Mouse (Mus musculus) liver, adult 2 months (tissue): Measurements from ENCODE around the gene Ccdc117. TPM values are rescaled to one million over a fixed set of nuclear protein-coding genes. Genes with fewer than 3 reads are reported as not detected.
"Not testable (repeated sequence)": the region's sequence is repeated elsewhere in the genome, so short reads cannot be mapped to it uniquely, and the experiment has no call there.

Source experiments
- DNase-seq: peaks from one replicate; pipeline ENCODE4 v3.0.0-alpha.2; 2011; ENCODE audit warnings: low read depth, low spot score; ENCODE audit errors: extremely low read depth
- H3K27ac ChIP-seq: fragments of 200-500 bp; replicated peaks from 2 replicates; pipeline ENCODE4 v1.5.1; 2012; ENCODE audit warnings: low read depth, mild to moderate bottlenecking, control low read depth, inconsistent platforms, low read length; ENCODE audit not compliant: insufficient read depth
- H3K27me3 ChIP-seq: fragments of 200-500 bp; 2 replicates; pipeline ENCODE4 v1.6.1; 2012; ENCODE audit warnings: mild to moderate bottlenecking, moderate library complexity, low read length, inconsistent platforms; ENCODE audit not compliant: control insufficient read depth, insufficient read depth
- H3K36me3 ChIP-seq: fragments of 200-500 bp; 2 replicates; pipeline ENCODE4 v1.6.1; 2012; ENCODE audit warnings: low read length, inconsistent platforms; ENCODE audit not compliant: control insufficient read depth, insufficient read depth
- H3K4me1 ChIP-seq: fragments of 200-500 bp; 2 replicates; pipeline ENCODE4 v1.6.1; 2011; ENCODE audit warnings: low read length; ENCODE audit not compliant: control insufficient read depth, insufficient read depth
- H3K4me3 ChIP-seq: fragments of 200-500 bp; 2 replicates; pipeline ENCODE4 v1.5.1; 2011; ENCODE audit warnings: low read depth, mild to moderate bottlenecking, control low read depth, low read length, moderate library complexity; ENCODE audit not compliant: insufficient read depth
- H3K79me2 ChIP-seq: fragments of 200-500 bp; 2 replicates; pipeline ENCODE4 v1.6.1; 2012; ENCODE audit warnings: inconsistent platforms, mild to moderate bottlenecking, low read length, moderate library complexity; ENCODE audit not compliant: control insufficient read depth, insufficient read depth
- H3K9ac ChIP-seq: fragments of 200-500 bp; 2 replicates; pipeline ENCODE4 v1.6.1; 2012; ENCODE audit warnings: low read depth, mild to moderate bottlenecking, control low read depth, inconsistent platforms, low read length
- CTCF ChIP-seq: fragments of 200-500 bp; IDR thresholded peaks from 2 replicates; pipeline ENCODE4 v1.5.1; 2011; ENCODE audit warnings: low read depth, low read length, control low read depth
- POLR2A ChIP-seq: fragments of 200-500 bp; IDR thresholded peaks from 2 replicates; pipeline ENCODE4 v1.6.1; 2011; ENCODE audit warnings: low read length, control low read depth; ENCODE audit not compliant: insufficient read depth; ENCODE audit errors: extremely low read depth
- WGBS: fragments of 180-500 bp; shearing (Covaris S2); methylation state at CpG from one replicate; pipeline ENCODE4 v1.1.7; 2018; 5-methylcytosine and 5-hydroxymethylcytosine counted together
- polyA plus RNA-seq: library from polyadenylated mRNA; depleted of rRNA; stranded (reverse); fragments of >200 nt; gene quantifications from 2 replicates; pipeline ENCODE4 v1.2.3, GENCODE M21; 2012
- total RNA-seq: library from RNA; depleted of rRNA; stranded (reverse); fragments of >200 nt; gene quantifications from 2 replicates; pipeline ENCODE4 v1.2.3, GENCODE M21; 2014

Gene Ccdc117
- total and polyA plus RNA-seq, 2 experiments = 5.2 to 15.3 TPM

DNA sequence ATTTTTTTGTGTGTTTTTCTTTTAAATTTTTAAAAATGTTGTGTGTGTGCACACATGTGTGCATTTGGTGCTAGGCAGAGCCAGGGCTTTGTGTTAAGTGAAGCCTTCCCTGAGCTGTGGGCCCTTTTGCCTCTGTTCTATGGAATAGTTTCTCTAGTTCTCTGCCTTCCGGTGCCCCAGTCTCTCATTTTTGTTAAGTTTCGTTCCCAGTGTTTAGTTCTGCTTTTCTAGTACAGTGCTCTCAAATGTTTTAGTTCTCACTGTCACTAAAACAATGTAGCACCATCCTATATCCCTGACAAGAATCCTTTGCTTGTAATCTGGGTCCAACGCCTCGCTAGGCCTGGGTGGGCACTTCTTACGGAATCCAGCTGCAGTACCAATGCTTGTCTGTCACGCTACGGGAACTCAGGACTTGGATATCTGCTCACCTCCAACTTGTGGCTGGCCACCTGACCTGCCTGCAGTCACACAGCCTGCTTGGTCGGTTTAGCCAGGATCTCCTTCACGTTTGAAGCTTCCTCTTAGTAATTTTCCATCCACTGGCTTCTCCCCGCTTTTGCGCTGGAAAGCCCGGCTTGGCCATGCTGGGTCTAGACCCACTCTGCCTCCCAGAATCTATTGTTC, 29.8 kb downstream of the Ccdc117 start:
- H3K27me3 ChIP-seq = no peaks in the 10 kb centered on the region
- H3K27ac ChIP-seq = peak overlapping the region; percentile 32
- DNase-seq = no peak
- peaks cover 12% of the 10 kb centered on the region for H3K4me1 ChIP-seq
- no peak for TF ChIP-seq CTCF
- no peaks in the 10 kb centered on the region for H3K79me2 ChIP-seq
- no peaks in the 10 kb centered on the region for H3K36me3 ChIP-seq
- no peak overlapping the region for H3K9ac ChIP-seq
- 93% methylated on average over 12 of the region's 12 CpGs for WGBS
- H3K4me3 ChIP-seq = no peak overlapping the region

DNA sequence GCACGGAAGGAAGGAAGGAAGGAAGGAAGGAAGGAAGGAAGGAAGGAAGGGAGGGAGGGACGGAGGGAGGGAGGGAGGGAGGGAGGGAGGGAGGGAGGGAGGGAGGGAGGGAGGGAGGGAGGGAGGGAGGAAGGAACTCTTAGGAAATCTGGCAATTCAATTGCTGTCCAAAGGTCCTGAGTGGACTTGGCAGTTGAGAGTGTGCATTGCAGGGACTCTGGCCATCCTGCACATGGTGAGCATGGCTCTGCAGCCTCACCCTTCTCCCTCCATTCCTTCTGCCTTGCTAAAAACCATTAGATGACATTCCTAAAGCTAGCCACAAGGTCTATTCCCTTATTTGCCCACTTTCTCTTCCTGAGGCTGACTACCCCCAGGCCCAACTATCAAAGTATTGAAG, 31.3 kb downstream of the Ccdc117 start:
- not testable (repeated sequence) for H3K9ac ChIP-seq, H3K36me3 ChIP-seq, H3K79me2 ChIP-seq, H3K27me3 ChIP-seq, H3K4me3 ChIP-seq
- peak; percentile 95 for DNase-seq
- Histone ChIP-seq H3K27ac (peak overlapping the region; percentile 87), H3K4me1 (peaks cover 14% of the 10 kb centered on the region)
- 57% methylated on average over 1 of the region's 2 CpGs for WGBS

DNA sequence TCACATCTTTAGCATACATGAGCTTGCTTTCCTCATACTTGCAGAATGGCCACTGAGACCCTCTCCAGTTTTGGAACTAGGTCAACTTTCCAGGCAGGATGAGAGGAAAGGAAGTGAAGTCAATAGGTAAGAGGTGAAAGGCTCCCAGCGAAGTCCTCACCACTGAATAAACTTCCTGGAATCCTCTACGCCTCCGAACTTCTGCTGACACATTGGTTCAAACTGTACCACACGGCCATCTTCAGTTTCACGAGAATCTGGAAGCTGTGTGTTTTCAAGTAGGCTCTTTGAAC, 31.9 kb downstream of the Ccdc117 start:
- no peaks in the 10 kb centered on the region for H3K36me3 ChIP-seq
- TF ChIP-seq CTCF (no peak), POLR2A (no peak)
- H3K4me3 ChIP-seq = no peak overlapping the region
- 6% methylated on average over 5 of the region's 5 CpGs for WGBS
- peak overlapping the region; percentile 87 for H3K27ac ChIP-seq
- peaks cover 19% of the 10 kb centered on the region for H3K4me1 ChIP-seq
- H3K79me2 ChIP-seq = no peaks in the 10 kb centered on the region
- no peak for DNase-seq
- no peaks in the 10 kb centered on the region for H3K27me3 ChIP-seq
- H3K9ac ChIP-seq = no peak overlapping the region

DNA sequence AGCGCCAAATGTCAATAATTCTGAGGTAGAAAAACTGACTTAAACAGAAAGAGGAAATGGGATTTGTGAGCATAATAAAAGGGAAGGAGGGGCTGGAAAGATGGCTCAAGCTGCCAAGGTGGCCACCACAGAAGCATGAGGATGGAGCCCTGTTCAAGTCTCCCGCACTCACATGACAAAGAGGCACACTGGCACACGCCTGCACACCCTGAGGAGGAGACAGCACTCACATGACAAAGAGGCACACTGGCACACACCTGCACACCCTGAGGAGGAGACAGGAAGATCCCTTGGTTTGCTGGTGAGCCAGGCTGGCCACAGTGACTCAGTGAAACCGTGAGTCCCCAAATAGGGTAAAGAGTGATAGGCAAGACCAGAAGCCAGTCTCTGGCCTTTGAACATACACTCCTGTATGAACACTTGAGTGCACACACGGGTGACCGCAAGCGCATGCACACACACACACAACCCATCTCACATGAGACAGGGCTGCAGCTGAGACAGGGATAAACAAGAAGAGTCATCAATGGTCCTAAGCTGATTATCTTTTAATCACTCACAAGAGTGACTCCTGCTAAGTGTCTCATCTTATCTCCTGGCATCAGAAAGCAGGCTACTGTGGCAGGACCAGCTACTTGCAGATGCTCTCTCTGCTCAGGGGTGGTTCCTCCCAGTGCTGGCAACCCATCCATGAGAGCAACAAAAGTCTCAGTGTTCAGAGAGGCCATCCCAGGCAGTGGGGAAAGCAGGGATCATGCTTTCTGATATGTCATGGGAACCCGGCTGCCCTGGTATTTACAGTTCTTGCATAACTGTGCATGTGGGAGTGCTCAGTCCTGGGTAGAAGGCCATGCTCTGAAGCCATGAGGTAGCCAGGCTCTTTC, 32.5 kb downstream of the Ccdc117 start:
- TF ChIP-seq POLR2A (no peak), CTCF (no peak)
- Histone ChIP-seq H3K9ac (peak overlapping the region; percentile 5; the same call in 1 of the 2 replicates), H3K36me3 (no peaks in the 10 kb centered on the region), H3K27ac (peak overlapping the region; percentile 87), H3K4me1 (peaks cover 20% of the 10 kb centered on the region), H3K79me2 (no peaks in the 10 kb centered on the region), H3K27me3 (no peaks in the 10 kb centered on the region), H3K4me3 (no peak overlapping the region)
- peak; percentile 89 for DNase-seq
- WGBS = 75% methylated on average over 8 of the region's 8 CpGs

DNA sequence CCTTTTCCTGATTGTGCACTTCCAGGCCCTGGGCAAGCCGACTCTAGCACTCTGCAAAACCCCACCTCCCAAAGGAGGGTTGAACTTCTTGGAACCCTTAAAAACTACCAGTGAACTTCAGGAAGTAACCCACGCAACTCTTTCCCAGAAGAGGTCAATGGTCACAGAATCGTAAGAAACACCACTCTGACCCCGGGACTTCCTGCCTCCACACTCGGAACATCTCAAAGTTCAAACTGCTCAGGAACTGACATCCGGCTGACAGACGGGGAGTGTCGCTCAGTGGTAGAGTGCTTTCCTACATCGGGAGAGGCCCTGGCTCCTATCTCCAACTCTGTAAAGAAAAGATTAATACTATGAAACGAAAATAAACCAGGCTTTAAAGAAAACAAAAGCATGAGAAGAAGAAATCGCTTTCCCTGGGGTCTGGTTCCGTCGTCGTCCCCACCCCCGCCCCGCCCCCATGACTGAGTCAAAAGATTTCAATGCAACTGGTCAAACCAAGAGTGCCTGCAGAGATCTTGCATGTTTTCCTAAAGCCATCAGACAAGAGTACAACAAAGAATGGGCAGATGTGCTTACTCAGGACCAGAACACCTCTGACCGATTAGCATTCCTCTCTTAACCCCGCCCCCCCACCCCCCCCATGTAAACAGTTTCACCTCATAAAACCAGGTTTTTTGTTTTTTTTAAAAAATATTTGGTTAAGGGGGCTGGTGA, 36.0 kb downstream of the Ccdc117 start:
- 5% methylated on average over 18 of the region's 18 CpGs for WGBS
- peak; percentile 92 for DNase-seq
- no peak overlapping the region for H3K9ac ChIP-seq

More for the DNA sequence above, 36.0 kb downstream of the Ccdc117 start:
- Histone ChIP-seq H3K36me3 (no peaks in the 10 kb centered on the region), H3K27ac (peak overlapping the region; percentile 98), H3K4me1 (peaks cover 37% of the 10 kb centered on the region), H3K27me3 (no peaks in the 10 kb centered on the region), H3K4me3 (0 out of 2 replicates have a peak overlapping the region, but pooled peaks have one; percentile 21), H3K79me2 (peaks cover 4% of the 10 kb centered on the region; the same call in 1 of the 2 replicates)
- TF ChIP-seq CTCF = peak; percentile 2; the same call in 1 of the 2 replicates
- TF ChIP-seq POLR2A = 0 out of 2 replicates have a peak, but pooled peaks have one; percentile 18
